Mouse (Mus musculus): ENCODE data around the gene Eya3. TPM values are rescaled to one million over a fixed set of nuclear protein-coding genes. Genes with fewer than 3 reads are reported as not detected.
"Not testable (repeated sequence)": the region's sequence is repeated elsewhere in the genome, so short reads cannot be mapped to it uniquely, and the experiment has no call there.

Gene Eya3
- 17.3 and 17.6 TPM in 2 replicates for polyA plus RNA-seq (2012; rRNA removed)

DNA sequence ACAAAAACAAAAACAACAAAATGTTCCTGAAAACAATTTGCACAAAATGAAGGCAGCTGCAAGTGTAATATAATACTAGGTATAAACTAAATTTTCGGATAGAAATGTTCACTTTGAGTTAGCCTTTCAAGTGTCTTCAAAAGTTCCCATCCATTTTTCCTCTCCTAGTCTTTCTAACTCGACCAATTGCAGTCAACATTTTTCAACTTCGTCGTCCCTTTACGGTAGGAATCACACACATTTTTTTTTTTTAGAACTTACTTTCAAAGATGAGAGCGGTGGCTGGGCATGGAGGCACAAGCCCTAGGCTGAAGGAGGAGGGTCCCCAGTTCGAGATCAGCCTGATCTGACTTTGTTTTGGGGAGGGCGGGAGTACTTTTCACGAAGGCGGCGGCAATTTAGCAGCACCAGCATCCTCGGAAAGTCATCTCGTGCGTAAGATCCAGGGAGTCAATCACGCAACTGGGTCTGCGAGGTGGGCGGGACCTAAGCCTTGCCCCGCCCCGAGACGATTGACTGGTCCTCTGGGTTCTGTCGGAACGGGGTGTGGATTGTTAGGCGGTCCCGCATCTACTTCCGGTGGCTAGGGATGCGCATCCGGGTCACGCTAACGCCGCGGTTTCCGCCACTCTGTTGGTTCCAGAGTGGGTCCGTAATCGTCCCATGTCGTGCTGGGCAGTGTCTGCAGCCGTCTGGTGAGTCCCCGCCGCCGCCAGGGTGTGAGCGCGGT, at the start of gene Eya3:
Gene Eya3 (plus strand): TSS at position 527 of the 730 bp plus-strand sequence.
- peak; percentile 89 for DNase-seq (ENCODE audit: low spot score)

- no peak for DNase-seq (ENCODE audit: low spot score)
These were observed 48.1 kb upstream of the Eya3 start for GRCm38 (mm10) chr4:132590642-132591041.

DNA sequence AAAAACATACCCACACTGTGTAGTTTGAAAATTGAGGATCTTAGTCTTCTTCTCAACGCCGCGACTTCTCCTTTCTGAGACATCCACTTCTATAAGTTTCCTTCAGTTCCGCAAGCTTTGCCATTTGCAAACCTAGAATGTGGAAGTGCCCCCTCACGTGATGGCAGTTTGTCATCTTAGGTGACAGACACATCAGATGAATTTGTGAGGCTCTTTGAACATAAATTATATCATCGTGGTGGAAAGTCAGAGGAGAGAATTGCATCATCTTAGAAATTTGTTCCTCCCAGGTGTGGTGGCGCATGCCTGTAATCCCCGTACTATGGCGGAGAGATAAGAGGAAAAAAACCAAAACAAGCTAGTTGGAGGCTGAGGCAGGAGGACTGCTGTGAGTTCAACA, 45.8 kb upstream of the Eya3 start:
- DNase-seq (ENCODE audit: low spot score) = no peak

GRCm38 (mm10) chr4:132594191-132594590, 44.6 kb upstream of the Eya3 start:
- no peak for DNase-seq (ENCODE audit: low spot score)

- DNase-seq (ENCODE audit: low spot score) = no peak
These were observed 39.9 kb upstream of the Eya3 start for GRCm38 (mm10) chr4:132598861-132599260.

- DNase-seq (ENCODE audit: low spot score) = no peak
These were observed 39.0 kb upstream of the Eya3 start for GRCm38 (mm10) chr4:132599764-132600163.

DNA sequence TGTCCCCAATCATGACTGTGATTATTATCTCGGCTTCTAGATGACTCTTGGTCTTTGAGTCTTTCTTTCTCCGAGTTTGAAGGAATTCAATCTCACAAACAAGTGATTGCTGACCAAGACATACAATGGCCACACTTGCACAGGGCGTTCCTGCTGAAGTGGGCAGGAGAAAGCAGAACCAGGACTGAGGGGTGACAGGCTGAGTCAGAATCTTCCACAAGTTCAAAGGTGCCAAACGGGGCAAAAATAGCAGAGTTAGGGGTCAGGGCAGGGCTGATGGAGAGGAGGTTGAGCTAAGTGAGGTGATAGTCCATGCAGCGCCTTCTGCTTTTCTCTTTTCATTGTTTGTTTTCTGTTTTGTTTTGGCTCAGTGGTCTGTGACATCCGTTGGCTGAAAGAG, 38.3 kb upstream of the Eya3 start:
- DNase-seq (ENCODE audit: low spot score) = no peak

DNA sequence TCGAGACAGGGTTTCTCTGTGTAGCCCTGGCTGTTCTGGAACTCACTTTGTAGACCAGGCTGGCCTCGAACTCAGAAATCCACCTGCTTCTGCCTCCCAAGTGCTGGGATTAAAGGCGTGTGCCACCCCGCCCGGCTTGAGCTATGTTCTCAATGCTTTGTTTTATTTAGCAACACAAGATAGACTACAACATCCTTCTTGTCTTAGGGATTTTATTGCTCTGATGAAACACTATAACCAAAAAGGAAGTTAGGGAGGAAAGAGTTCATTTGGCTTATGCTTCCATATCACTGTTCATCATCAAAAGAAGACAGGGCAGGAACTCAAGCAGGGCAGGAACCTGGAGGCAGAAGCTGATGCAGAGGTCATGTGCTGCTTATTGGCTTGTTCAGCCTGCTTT, 37.5 kb upstream of the Eya3 start:
- not testable (repeated sequence) for DNase-seq (ENCODE audit: low spot score)

- DNase-seq (ENCODE audit: low spot score) = no peak
These were observed 35.3 kb upstream of the Eya3 start for GRCm38 (mm10) chr4:132603468-132603867.

DNA sequence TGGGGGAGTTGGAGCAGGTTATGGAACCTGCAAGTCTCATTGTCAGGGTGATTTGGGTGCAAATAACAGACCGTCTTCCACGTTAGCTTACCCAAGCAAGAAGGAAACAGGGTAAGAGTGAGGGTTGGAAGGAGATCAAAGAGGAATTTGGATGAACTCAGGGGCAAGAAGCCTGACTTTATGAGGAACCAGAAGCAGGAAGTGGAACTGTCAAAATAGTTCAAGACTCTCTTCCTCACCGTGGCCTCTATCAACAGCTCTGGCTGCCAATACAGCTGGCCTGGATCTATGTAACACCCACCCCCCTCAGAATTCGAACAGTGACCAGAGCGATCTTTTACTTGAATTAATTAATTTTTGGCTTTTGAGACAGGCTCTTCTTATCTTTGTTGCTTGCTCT, 33.0 kb upstream of the Eya3 start:
- no peak for DNase-seq (ENCODE audit: low spot score)

GRCm38 (mm10) chr4:132608147-132608546, 30.6 kb upstream of the Eya3 start:
- DNase-seq (ENCODE audit: low spot score) = no peak

DNA sequence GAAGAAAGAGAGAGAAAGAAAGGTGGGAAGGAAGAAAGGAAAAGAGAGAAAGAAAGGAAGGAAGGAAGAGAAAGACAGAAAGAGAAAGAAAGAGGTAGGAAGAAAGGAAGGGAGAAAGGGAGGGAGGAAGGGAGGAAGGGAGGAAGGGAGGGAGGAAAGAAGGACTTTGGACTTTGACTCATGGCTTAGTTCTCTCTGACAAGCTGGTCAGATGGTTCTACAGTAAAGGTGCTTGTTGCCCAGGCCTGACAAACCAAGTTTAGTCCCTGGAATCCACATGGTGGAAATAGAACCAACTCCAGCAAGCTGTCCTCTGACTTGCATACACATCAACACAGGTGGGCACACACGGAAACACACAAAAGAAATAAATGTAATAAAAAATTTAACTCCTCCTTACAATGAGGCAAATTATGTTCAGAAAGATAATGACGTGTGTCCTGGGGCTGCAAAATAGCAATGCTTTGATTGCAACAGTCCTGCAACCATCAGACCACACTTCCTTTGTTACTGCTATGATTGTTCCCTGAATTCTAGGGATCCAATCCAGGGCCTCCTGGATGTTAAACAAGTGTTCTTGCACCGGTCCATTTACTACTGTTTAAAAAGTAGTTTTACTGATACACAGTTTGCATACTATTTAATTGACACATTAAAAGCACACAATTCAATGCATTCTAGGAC, 28.3 kb upstream of the Eya3 start:
- DNase-seq (ENCODE audit: low spot score) = no peak

DNA sequence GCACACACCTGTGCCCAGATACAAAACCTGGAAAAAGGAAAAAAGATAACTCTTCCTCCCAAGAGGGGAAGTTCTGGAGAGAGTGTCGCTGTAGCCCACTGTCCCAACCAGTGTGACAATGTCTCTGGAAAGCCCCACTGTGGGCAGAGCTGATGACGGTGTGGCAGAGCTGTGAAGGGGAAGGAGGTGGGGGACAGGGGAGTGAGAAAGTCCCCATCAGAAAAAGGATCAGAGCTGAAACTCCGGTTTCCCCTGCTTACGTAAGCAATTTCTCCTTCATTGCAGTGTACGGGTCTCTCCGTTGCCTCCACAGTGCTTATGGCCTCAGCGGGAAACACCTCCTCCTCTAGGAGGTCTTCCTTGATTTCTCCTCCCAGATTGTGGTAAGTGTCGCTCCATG, 27.5 kb upstream of the Eya3 start:
- no peak for DNase-seq (ENCODE audit: low spot score)

DNA sequence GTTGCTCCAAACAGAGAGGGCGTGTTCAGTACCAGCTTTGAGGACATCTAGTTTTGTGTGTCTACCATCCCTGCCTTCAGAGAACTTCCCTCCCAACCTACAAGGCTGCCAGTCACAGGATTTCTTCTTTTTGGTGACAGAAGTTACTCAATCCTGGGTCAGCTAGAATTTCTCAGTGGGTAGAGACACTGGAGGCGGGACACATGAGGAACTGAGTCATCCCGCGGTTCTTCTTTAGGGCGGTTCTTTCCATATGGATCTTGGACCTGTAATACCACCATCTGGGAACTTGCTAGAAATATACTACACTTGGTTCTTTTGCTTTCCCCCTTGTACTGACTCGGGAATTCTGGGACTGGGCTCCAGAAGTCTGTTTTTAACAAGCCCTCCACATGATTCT, 20.9 kb upstream of the Eya3 start:
- no peak for DNase-seq (ENCODE audit: low spot score)

DNA sequence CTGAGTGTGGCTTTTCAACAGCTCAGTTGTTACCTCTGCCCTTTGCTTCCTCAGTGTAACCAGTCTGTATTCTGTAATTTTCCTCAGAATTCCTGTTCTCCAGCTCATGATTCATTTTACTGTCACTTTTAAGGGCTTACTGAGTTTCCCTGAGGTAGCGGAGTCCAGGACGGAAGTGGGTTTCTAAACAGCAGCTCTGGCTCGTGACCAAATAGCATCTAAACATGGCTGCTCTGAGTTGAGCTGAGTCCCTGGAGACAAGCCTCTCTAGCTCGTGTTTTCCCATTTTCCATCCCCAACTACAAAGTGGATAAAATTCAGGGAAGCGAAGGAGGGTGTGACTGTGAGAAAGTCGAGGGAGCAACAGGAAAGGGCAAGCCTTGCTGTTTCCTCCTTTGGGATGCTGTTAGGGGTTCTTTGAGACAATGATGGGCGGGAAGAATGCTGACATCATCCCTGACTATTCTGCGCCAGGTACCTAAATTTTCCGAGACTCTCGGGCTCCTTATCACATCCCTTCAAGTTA, 19.9 kb upstream of the Eya3 start:
- DNase-seq (ENCODE audit: low spot score) = no peak

GRCm38 (mm10) chr4:132620134-132620533, 18.7 kb upstream of the Eya3 start:
- no peak for DNase-seq (ENCODE audit: low spot score)

GRCm38 (mm10) chr4:132621287-132622068, 17.3 kb upstream of the Eya3 start:
- DNase-seq (ENCODE audit: low spot score) = no peak

- DNase-seq (ENCODE audit: low spot score) = no peak
These were observed 14.6 kb upstream of the Eya3 start for GRCm38 (mm10) chr4:132624034-132624657.

- DNase-seq (ENCODE audit: low spot score) = no peak
These were observed 10.0 kb upstream of the Eya3 start for GRCm38 (mm10) chr4:132628830-132629229.

GRCm38 (mm10) chr4:132635971-132636370, 2.8 kb upstream of the Eya3 start:
- DNase-seq (ENCODE audit: low spot score) = no peak

GRCm38 (mm10) chr4:132636554-132636953, 2.2 kb upstream of the Eya3 start:
- no peak for DNase-seq (ENCODE audit: low spot score)

DNA sequence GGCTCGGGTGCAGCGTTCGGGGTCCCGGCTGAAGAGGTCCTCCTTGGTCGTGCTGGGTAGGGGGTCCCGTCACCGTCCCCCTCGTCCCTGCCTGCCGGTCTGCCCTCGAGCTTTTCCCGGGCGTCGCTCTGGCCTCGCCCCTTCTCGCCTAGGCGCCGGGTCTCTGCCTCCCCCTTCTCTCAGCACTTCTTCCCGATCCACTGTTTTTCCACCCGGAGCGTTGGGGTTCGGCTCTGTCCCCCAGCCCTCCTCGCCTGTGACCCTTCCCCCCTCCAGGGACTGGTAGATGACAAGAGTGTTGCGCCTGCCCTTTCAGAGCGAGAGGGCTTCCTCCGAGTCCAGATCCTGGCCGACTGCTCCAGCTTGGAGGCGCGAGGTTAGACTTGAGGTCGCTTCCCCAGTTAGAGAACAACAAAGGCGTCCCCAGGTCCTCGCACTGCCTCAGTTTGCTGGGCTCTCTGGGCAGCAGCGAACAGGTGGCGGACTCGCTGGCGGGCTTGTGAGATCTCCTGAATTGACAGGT, 465 bp downstream of the Eya3 start:
- no peak for DNase-seq (ENCODE audit: low spot score)

Measured in urinary bladder, adult 2 months (tissue).